Mouse (Mus musculus) heart, adult 2 months (tissue): Measurements from ENCODE around the gene Vps54. TPM values are rescaled to one million over a fixed set of nuclear protein-coding genes. Genes with fewer than 3 reads are reported as not detected.

Experiments
- DNase-seq, 2 experiments: peaks; one replicate each; pipeline ENCODE4 v3.0.0; 2021
- H3K27ac ChIP-seq: fragments of 200-600 bp; 2 replicates; pipeline ENCODE4 v1.8.1; 2022
- H3K27me3 ChIP-seq: fragments of 200-500 bp; 2 replicates; pipeline ENCODE4 v1.6.1; 2012; ENCODE audit warnings: mild to moderate bottlenecking, low read length, inconsistent platforms, mixed read lengths; ENCODE audit not compliant: control insufficient read depth, insufficient read depth
- H3K36me3 ChIP-seq: fragments of 200-500 bp; 2 replicates; pipeline ENCODE4 v1.6.1; 2012; ENCODE audit warnings: low read length, inconsistent platforms; ENCODE audit not compliant: control insufficient read depth, insufficient read depth
- H3K4me1 ChIP-seq: fragments of 200-500 bp; 2 replicates; pipeline ENCODE4 v1.6.1; 2011; ENCODE audit warnings: low read length; ENCODE audit not compliant: control insufficient read depth, insufficient read depth
- H3K4me3 ChIP-seq: fragments of 200-600 bp; 2 replicates; pipeline ENCODE4 v1.8.1; 2022
- H3K79me2 ChIP-seq: fragments of 200-500 bp; replicated peaks from 2 replicates; pipeline ENCODE4 v1.6.1; 2012; ENCODE audit warnings: mild to moderate bottlenecking, inconsistent platforms, low read length, moderate library complexity, mixed read lengths; ENCODE audit not compliant: control insufficient read depth, insufficient read depth
- H3K9ac ChIP-seq: fragments of 200-500 bp; 2 replicates; pipeline ENCODE4 v1.6.1; 2012; ENCODE audit warnings: low read depth, mild to moderate bottlenecking, control low read depth, inconsistent platforms, low read length, mixed read lengths
- CTCF ChIP-seq: fragments of 200-600 bp; IDR thresholded peaks from 2 replicates; pipeline ENCODE4 v1.8.1; 2022; ENCODE audit warnings: antibody characterized with exemption, mild to moderate bottlenecking, moderate library complexity
- EP300 ChIP-seq: fragments of 200-500 bp; IDR thresholded peaks from 2 replicates; pipeline ENCODE4 v1.6.1; 2011; ENCODE audit warnings: low read depth, low read length, control low read depth; ENCODE audit not compliant: insufficient read depth
- POLR2A ChIP-seq: fragments of 200-500 bp; IDR thresholded peaks from 2 replicates; pipeline ENCODE4 v1.6.1; 2011; ENCODE audit warnings: mild to moderate bottlenecking, low read depth, low read length, control low read depth; ENCODE audit not compliant: insufficient read depth
- WGBS: fragments of 180-500 bp; shearing (Covaris S2); methylation state at CpG from one replicate; pipeline ENCODE4 v1.1.7; 2018; 5-methylcytosine and 5-hydroxymethylcytosine counted together
- intact Hi-C: fragments of 180-260 bp; cut with DNase I; formaldehyde crosslinking; loops from one replicate; pipeline ENCODE4 v1.15.1; 2025
- polyA plus RNA-seq: library from polyadenylated mRNA; depleted of rRNA; stranded (reverse); fragments of >200 nt; gene quantifications from 2 replicates; pipeline ENCODE4 v1.2.3, GENCODE M21; 2012
- total RNA-seq, 2 experiments: library from RNA; stranded (reverse); gene quantifications; 2 replicates each; pipeline ENCODE4 v1.2.3; 2021

Gene Vps54
- total and polyA plus RNA-seq, 3 experiments, result 7.9 to 18.8 (median 17.8) TPM

DNA sequence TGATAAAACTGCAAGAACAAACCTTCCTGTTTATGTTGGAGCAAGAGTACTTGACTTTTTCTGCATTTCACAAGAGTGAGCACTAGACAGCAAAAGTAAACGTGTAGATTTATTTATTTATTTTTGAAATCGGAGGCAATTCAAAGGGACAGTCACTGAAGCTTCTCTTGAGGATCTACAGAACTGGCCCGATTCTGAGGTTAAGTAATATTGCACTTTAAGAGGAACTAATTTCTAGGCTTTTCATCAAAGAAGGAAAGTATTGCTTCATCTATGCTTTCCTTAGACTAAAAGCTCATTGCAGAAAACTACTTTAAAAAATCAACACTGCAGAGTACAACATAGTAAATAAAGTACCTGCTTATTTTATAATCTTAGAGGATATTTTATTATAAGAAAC lies 82.5 kb downstream of the Vps54 start:
- Histone ChIP-seq H3K4me1 (no peaks in the 10 kb centered on the region), H3K9ac (no peak overlapping the region), H3K79me2 (no peaks in the 10 kb centered on the region), H3K36me3 (peaks cover 14% of the 10 kb centered on the region), H3K27ac (no peak overlapping the region), H3K4me3 (no peak overlapping the region), H3K27me3 (no peaks in the 10 kb centered on the region)
- intact Hi-C loops, result no loop called here
- 61% methylated on average over 3 of the region's 3 CpGs for WGBS
- no peak for DNase-seq
- TF ChIP-seq EP300, result no peak

- no peak for DNase-seq
- WGBS, result 73% methylated on average over 3 of the region's 3 CpGs
- H3K4me3 ChIP-seq, result no peak overlapping the region
- H3K27ac ChIP-seq, result no peak overlapping the region
- no peak overlapping the region for H3K9ac ChIP-seq
- TF ChIP-seq CTCF (peak; percentile 30; the same call in 1 of the 2 replicates), POLR2A (no peak)
- H3K4me1 ChIP-seq, result no peaks in the 10 kb centered on the region
- H3K79me2 ChIP-seq, result no peaks in the 10 kb centered on the region
- peaks cover 14% of the 10 kb centered on the region for H3K36me3 ChIP-seq
- H3K27me3 ChIP-seq, result no peaks in the 10 kb centered on the region
- intact Hi-C loops, result no loop called here
These were observed 83.3 kb downstream of the Vps54 start for GRCm38 (mm10) chr11:21322349-21322748.

DNA sequence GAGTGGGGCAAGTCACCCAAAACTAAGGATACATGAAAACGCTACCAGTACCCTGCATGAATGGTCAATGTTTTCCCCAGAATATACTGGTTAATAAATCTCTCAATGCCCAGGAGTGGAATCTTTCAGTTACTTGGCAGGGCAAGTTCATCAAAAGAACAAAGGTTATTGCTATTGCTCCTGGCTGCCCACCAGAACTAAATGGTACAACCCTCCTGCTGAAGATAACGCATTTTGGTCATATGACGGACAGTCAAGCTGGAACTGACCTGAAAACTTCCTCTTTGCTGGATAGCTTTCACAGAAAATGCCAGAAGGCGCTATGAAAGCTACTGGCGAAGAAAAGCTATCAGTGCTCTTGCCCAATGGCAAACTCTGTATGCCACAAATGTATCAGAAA lies 86.7 kb downstream of the Vps54 start:
- TF ChIP-seq CTCF, result no peak
- WGBS, result 81% methylated on average over 5 of the region's 5 CpGs
- H3K36me3 ChIP-seq, result peaks cover 12% of the 10 kb centered on the region
- no peak overlapping the region for H3K27ac ChIP-seq
- no peaks in the 10 kb centered on the region for H3K4me1 ChIP-seq
- H3K79me2 ChIP-seq, result no peaks in the 10 kb centered on the region
- H3K4me3 ChIP-seq, result no peak overlapping the region
- DNase-seq, result no peak
- no peaks in the 10 kb centered on the region for H3K27me3 ChIP-seq
- intact Hi-C loops, result no loop called here
- H3K9ac ChIP-seq, result no peak overlapping the region

DNA sequence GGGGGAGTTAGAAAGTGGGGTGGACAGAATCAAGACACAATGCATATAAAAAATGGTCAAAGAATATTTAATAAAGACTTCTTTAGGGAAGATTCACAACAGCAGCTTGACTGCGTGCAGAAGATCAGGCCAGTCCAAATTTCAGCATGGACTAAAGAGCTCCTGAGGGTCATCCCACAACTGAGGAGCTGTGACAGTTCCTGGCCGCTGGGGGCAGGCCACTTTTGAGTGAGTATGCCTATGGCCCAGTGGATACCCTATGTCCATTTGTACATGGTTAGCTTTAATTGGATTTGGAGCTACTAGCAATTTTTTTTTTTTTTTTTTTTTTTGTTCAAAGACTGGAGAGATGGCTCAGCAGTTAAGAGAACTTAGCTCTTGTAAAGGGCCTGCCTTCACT lies 87.7 kb downstream of the Vps54 start:
- no peak for DNase-seq
- 74% methylated on average over 2 of the region's 2 CpGs for WGBS
- no peaks in the 10 kb centered on the region for H3K27me3 ChIP-seq
- H3K79me2 ChIP-seq, result no peaks in the 10 kb centered on the region
- no peaks in the 10 kb centered on the region for H3K4me1 ChIP-seq
- H3K27ac ChIP-seq, result no peak overlapping the region
- TF ChIP-seq POLR2A (no peak), EP300 (no peak), CTCF (peak; percentile 55)
- H3K36me3 ChIP-seq, result peaks cover 6% of the 10 kb centered on the region
- intact Hi-C loops, result no loop called here
- no peak overlapping the region for H3K4me3 ChIP-seq
- H3K9ac ChIP-seq, result no peak overlapping the region

- H3K9ac ChIP-seq, result no peak overlapping the region
- peaks cover 6% of the 10 kb centered on the region for H3K36me3 ChIP-seq
- H3K4me1 ChIP-seq, result no peaks in the 10 kb centered on the region
- intact Hi-C loops, result no loop called here
- no peak overlapping the region for H3K27ac ChIP-seq
- H3K4me3 ChIP-seq, result no peak overlapping the region
- 90% methylated on average over 5 of the region's 5 CpGs for WGBS
- DNase-seq, result no peak
- TF ChIP-seq CTCF, result no peak
- no peak for TF ChIP-seq POLR2A
- no peak for TF ChIP-seq EP300
- H3K79me2 ChIP-seq, result no peaks in the 10 kb centered on the region
- H3K27me3 ChIP-seq, result no peaks in the 10 kb centered on the region
These were observed 88.4 kb downstream of the Vps54 start for GRCm38 (mm10) chr11:21327486-21327885.

DNA sequence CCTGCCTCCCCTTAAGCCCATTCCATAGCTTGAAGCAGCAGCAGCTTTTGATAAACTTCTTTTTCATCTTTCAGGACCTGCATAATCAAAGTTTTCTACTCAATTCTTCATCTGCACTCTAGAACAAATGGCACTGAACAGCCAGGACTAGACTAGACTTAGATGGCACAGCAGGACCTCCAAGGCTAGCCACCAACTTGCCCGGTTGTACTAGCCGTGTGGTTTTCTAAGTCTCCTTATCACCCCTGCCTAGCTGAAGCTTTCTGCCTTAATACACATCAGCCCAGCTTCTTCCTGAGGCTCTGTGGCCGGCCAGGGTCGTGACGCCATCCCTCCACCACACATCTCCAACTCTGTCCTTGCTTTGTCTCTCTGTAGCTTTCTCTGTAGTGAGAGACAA lies 89.1 kb downstream of the Vps54 start:
- intact Hi-C loops, result no loop called here
- no peaks in the 10 kb centered on the region for H3K79me2 ChIP-seq
- no peak for DNase-seq
- 85% methylated on average over 5 of the region's 5 CpGs for WGBS
- no peak overlapping the region for H3K9ac ChIP-seq
- no peaks in the 10 kb centered on the region for H3K4me1 ChIP-seq
- H3K36me3 ChIP-seq, result peaks cover 10% of the 10 kb centered on the region
- no peak overlapping the region for H3K27ac ChIP-seq
- H3K4me3 ChIP-seq, result no peak overlapping the region
- no peaks in the 10 kb centered on the region for H3K27me3 ChIP-seq
- TF ChIP-seq CTCF, result no peak
- no peak for TF ChIP-seq EP300
- no peak for TF ChIP-seq POLR2A
